Mouse (Mus musculus): ENCODE data around the gene Aacs. TPM values are rescaled to one million over a fixed set of nuclear protein-coding genes. Genes with fewer than 3 reads are reported as not detected.
A peak's percentile ranks its signal among the peaks of the same experiment; 100 is the strongest.
"Not testable (repeated sequence)": the region's sequence is repeated elsewhere in the genome, so short reads cannot be mapped to it uniquely, and the experiment has no call there.

Aacs gene
- total RNA-seq, 2 experiments from 2014 or later = 5.1 to 6.6 TPM

DNA sequence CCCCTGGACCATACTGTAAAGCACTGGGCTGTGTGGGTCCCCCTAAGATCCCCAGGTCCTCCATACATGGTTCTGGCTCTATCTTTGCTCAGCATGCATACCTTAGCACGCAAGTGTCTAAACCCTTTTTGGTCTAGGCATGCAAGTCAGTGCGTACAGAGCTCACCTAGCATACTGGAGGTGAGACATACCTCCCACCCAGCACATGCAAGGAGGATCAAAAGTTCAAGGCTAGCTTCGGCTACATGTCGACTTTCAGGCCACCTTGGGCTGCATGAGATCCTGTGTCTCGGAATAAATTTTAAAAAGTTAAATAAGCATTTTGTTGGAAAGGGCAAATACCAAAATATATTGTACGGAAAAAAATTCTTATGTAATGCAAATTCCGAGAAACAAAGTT lies 10.4 kb upstream of the Aacs start:
- no peak for DNase-seq

DNA sequence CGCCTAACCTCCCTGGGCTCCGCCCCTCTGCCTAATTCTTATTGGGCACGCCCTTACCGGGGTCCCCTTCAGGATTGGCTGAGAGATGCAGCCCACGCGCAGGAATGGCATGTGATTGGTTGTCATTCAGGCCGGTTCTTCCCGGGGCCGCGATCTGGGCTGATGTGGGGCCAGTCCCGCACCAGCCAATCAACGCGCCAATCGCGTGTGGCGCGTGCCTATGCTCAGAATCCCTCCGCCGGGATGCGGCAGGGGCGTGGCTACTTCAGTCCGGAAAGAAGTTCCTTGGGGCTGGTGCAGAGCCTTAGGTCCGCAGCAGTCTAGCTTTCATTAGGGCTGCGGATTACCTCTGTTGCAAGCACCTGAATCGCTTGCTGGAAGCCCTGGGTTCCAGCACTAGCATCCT lies 9.9 kb upstream of the Aacs start:
- DNase-seq = peak; percentile 89

DNA sequence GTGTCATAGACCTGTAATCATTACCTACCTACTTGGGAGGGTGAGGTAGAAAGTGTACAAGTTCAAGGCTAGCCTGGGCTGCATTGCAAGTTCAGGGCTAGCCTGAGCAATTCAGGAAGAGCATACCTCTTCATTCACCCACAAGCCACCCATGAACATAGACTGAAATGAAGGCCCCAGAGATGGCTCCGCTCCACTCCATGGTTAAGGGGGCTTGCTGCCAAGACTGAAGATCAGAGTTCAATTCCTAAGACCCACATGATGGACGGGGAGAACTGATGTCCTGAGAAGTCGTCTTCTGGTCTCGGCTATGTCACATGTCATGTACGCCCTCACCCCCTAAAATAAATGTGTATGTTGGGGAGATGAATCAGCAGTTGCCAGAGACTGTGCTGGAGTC lies 9.1 kb upstream of the Aacs start:
- no peak for DNase-seq

DNA sequence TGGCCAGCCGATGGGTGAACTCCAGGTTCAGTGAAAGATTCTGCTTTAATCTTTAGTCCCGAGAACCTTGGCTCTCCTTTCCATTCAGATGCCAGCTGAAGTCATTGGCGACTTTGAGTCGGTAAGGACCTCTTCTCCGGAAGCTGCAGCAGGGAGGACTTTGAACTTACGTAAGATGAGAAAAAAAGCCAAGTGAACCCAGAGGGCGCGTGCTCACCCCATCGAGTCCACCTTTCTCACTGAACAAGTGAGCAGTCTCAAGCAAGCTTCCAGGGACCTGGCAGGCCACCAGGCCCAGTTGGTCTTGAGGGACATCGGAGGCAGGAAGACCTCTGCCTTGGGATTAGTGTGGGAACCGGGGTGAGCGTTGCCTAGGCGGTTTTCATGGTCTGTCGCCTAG lies 8.4 kb upstream of the Aacs start:
- no peak for DNase-seq

DNA sequence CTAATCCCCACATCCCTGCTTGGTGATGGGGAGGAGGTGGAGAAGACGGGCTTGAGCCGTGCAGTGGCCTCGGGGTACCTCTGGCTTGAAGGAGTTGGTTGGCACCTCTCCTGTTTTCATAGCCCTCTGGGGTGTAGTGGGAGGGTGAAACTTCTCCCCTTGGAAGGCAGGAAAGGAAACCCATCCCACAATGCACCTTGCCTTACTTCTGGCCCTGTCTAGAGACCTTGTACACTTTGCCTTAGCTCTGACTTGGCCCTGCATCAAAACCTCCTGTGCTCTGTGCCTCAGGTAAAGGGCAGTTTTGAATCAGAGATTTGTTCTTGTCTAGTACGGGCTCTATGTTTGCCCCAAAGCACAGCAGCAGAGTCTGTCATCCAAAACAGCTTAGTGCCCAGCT lies 4.9 kb upstream of the Aacs start:
- DNase-seq = no peak

DNA sequence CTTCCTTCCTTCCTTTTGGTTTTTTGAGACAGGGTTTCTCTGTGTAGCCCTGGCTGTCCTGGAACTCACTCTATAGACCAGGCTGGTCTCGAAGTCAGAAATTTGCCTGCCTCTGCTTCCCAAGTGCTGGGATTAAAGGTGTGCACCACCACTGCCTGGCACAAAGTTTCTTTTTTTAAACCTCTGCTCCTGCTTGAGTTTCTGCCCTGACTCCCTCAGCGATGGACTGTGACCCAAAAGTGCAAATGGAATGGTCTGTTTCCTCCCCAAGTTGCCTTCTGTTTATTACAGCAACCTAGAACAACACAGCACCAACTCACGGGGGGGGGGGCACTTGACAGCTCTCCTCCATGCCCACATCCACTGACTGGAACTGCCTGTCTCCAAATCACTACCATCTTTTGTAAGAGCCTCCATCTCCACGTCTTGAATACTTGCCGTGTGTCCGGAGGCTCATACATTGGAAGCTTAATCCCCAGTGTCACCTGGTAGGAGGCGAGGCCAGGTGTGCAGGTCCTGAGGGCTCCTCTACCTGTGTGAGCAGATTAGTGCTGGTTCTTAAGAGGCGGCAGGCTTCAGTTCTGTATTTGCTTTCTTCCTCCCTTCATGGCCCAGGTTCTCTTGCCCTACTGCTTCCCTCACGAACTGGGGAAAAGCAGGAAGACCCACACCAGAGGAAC lies 2.7 kb upstream of the Aacs start:
- no peak for DNase-seq

DNA sequence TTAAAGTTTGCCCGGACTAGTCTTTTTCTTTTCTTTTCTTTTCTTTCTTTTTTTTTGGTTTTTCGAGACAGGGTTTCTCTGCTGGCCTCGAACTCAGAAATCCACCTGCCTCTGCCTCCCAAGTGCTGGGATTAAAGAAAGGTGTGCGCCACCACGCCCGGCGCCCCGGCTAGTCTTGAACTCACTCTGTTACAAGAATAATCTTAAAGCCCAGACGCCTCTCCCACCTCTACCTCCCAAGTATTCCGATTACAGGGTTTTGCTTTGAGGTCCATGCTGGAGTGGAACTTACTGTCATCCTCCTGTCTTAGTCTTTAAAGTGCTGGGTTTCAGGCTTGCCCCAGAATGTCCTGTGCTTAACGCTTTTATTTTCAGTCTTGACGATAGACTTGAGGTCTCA lies 584 bp upstream of the Aacs start:
- no peak for DNase-seq

DNA sequence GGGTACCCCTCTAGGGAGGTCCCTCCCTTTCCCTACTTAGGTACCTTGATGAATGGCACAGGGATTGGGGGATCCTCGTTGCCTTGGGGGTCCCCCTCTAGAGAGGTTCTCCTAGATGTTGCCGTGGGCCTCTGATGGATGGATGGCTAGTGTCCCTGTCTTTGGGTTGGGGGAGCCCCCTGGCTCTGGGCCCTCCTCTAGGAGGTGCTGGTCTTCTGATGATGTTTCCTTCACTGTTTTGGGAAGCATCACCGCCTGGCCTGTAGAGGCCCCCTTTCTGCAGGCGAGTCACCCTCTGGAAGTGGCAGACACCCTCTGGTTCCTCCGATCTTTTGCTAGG lies 642 bp downstream of the Aacs start:
- no peak for DNase-seq

DNA sequence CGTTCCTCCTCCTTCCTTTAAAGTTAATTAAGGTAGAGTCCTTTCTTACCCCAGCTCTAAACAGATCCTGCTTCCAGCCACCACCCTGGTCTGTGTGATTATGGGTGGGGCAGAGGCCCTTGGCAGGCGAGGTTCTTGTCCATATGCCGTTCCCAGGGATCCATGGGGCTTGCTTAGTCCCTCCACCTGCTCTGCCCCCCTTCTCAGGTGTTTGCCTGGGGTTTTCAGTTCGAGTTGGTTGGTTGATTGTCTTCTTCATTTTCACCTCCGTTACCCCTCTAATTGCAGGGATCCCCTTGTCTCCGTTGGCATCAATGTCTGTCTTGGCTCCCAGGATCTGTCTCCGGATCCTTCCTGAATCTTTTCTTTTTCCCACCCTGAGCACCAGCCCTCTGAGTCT lies 1.2 kb downstream of the Aacs start:
- no peak for DNase-seq

DNA sequence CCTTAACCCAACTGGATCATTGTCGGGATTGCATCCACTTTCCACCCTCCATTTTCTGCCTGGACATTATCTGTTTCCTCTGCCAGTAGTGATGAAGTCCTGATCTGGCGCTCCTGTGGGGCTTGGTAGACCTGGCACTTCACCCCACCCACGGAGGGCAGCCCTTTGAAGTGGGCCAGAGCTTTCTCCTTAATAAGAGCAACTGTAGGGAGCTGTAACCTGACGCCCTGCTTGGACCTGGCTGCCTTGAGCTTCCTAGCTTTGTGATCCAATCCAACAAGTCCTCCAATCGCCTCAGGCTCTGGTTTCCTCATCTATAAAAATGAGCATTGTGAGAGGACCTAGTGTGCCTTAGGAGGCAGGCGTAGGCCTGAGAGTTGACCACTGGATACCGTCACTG lies 1.9 kb downstream of the Aacs start:
- DNase-seq = no peak

DNA sequence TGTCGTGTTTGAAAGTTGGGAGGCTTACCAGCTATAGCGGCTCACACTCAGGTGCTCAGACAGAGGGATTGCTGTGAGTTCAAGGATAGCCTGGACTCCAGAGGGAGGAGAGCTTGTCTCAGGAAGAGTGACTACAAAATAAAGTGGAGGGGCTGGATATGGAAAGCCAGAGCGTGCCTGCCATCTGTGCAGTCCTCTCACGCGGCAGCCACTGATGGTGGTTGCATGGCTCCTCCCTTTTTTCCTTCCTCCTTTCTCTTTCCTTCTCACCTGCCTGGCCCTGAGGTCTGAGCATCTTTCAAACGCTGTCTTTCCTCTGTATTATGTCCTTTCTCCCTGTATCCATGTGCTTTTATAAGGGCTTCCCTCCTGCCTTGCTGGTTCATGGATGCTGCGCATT lies 2.4 kb downstream of the Aacs start:
- DNase-seq = no peak

DNA sequence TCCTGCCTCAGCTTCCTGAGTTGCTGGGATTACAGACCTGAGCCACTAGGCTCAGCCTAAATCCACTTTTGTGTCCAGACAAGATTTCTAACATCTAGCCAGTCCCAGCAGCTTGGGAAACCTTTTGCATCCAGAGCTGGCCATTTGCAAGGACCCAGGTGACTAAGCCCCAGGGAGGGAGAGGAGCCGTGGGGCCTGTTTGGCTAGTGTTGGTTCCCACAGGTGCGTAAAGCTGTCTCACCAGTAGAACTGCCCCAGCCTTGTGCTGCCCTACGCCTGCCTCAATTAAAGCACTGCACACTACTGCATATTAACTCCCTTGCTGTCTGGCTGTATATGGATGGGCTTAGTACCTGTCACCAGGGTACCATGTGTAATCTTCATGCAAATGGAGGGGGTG lies 3.8 kb downstream of the Aacs start:
- no peak for DNase-seq

DNA sequence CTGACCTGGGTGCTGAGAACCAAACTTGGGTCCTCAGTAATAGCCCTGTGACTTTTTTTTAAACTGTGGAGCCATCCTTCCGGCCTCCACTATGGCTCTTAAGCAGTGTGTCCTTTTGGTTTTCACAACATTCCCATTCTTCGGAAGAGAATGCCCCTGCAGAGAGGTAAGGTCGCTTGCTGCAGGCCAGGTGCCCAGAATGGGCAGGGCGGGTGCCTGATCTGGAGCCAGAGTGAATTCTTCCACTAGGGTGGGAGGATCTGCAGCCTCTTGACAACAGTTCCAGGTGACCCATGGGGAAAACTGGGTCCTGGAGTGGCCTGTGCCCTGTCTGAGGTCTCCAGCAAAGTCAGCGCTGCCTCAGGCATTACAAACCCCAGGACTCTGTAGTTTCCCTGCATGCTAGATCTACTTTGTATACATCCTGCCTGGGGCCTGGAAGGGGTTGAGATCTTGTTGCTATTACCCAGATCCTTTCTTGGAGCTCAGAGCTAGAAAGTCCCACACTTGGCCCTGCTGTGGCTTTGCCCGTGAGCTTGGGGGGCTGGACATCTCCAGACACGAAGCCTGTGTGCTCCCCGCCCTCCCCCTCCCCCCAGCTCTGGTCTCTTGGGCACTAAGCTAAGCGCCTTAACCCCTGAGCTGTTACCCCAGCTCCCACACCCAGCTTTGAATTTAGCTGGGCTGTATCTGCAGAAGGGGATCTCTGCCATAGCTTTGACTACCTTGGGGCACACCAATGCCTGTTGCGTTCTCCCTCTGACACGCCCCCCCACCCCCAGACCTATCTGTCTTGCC lies 5.0 kb downstream of the Aacs start:
- no peak for DNase-seq

DNA sequence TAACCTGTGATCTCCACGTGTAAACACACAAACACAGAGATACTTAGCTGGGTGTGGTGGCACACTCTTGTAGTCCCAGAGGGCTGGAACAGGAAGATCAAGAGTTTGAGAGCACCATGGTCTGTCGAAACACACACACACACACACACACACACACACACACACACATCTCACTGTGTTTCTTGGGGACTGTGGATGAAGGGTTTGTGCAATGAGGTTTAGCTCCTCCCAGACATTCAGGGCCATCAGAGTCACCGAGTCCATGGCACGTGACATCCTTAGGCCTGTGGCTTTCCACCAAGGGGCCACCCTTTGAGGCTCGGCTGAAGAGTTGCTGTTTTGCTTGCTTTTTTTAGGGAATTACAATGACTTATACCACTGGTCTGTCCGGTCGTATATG lies 6.9 kb downstream of the Aacs start:
- no peak for DNase-seq

DNA sequence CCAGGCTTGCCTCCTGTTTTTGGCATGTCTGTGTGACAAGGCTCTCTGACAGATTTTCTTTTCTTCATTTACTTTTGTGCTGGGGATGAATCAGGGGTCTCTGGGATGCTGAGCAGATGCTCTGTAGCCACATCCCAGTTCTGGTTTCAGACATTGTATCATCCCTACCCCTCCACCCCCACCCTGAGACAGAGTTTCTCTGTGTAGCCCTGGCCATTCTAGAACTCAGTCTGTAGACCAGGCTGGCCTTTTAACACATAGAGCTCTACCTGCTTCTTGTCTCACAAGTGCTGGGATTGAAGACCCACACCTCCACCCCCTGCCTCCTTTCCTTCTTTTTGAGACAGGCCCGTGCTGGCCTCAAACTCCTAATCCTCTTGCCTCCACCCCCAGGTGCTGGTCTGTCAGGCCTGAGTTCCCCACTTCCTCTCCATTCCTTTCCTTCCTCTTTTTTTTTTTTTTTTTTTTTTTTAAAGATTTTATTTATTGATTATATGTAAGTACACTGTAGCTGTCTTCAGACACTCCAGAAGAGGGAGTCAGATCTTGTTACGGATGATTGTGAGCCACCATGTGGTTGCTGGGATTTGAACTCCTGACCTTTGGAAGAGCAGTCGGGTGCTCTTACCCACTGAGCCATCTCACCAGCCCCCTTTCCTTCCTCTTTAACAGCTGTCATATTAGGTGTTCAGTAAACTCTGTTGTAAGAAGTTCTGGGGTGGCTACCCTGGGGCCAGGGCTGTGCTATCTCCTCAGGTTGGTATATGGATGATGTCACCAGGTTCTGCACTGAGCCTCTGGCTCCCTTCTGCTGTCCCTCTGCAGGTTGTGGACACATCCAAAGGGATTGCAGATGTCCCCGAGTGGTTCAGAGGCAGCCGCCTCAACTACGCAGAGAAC lies 8.3 kb downstream of the Aacs start:
- no peak for DNase-seq

DNA sequence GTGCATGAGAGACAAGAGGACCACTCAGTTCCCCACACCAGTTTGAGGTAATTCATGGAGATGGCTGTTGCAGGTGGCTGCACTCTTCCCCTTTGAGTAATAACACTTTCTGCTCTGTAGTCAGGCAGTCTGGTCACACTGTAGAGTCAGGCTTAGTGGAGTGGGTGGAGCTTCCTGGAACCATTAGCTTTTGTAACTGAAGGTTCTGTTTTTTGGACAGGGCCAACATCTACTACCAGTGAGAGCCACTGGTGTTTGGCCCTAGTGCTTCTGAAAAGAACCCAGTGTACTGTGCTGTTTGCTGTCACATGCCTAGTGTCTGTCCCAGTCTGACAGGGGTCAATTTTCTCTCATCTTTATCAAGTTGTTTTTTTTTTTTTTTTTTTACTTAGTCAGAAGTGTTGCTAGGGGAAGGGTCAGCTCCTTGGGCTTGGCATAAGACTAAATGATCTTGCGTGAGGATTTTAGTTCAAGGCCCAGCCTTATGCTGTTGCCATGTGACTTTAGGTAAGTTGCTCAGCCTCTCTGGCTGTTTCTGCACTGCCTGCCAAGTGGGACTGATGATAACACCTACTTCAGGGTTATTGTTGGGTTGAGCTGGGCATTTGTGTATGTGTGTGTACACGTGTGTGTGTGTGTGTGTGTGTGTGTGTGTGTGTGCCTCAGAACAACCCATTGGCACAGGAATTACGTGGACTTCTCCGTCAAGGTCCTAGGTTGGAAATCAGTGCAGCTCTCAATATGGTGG lies 9.6 kb downstream of the Aacs start:
- no peak for DNase-seq

DNA sequence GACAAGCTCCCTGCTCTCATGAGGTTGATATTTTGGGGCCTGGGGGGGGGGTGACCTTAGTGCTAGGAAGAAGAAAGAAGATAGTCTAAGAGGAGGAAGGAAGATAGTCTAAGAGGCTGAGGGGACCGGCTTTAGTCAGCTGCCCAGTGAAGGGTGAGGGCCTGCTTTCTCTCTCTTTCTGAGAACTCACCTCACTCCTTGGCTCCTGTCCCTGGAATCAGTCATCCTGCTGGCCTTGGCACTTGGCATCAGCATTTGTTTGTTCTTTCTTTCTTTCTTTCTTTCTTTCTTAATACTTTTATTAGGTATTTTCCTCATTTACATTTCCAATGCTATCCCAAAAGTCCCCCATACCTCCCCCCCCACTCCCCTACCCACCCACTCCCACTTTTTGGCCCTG lies 10.5 kb downstream of the Aacs start:
- no peak for DNase-seq

DNA sequence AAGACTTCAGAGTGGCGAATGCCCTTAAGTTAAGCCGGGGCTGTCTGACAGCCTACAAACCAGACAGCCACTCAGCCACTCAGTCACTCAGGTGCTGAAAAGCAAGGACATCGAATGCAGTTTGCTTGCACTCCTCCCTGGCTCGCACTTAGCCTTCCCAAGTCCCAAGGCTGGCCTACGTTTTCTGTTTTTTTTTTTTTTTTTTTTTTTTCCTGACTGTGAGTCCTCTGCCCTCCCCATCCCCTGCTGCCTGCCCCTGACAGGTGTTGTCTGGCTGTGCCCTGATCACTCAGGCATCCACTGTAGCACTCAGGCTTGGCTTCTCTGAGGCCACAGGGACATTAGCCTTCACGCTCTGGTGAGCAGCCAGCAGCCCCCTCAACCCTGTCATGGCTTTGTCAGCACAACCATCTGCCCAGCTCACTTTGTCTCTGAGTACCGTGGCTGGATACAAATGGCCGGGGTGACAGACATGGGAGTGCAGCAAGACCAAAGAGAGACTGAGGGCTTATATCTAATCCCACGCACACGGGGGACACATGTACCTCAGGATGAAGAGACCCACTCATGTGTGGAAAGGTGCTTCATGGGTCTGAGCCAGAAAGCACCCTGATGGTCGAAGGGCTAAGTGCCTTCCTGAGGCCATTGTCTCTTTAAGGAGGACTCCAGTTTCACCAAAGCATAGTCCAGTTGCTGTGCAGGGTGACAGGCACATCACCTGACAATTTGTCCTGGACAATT lies 11.9 kb downstream of the Aacs start:
- no peak for DNase-seq

DNA sequence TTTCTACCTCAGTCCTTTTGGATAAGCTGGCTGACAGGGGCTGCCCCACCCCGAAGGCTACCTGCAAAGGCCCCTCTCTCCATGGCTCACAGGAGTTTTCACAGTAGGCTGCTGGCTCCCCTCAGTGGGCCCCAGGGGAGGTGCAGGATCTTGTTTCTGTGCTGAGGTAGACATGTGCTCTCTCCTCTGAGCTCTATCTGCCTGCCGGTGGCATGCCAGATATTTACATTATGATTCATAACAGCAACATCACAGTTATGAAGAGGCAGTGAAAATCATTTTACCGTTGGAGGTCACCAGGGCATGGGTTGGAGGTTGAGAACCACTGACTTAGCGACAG lies 12.5 kb downstream of the Aacs start:
- DNase-seq = no peak

DNA sequence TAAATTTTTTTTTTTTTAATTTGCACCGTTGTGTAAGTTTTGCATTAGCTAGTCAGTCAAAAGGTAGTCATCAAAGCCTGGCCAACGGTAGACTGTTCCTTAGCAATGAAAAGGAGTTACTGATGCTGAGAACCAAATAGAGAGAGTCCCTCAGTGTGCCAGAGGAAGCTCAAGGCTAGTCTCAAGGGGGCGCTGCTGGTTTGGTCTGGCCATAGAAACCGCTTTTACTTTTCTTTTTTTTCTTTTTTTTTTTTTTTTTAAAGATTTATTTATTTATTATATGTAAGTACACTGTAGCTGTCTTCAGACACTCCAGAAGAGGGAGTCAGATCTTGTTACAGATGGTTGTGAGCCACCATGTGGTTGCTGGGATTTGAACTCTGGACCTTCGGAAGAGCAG lies 13.3 kb downstream of the Aacs start:
- not testable (repeated sequence) for DNase-seq

DNA sequence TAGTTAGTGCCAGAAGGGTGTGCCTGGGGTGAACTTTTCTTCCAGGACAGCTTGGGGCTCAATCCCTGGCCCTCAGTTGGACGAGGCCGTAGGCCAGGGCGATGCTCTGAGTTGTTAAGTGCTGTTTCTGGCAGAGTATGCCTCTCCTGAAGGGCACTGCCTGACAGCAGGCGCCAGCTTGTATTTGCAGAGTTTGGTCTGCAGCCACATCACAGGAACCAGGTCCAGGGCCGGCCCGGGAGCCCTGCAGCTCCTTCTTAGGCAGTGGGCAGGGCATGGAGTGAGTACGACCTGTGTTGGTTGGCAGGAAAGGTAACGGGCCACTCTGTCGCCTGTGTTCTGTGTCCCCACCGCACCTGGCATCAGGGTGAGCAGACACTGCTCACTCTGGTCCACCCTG lies 15.5 kb downstream of the Aacs start:
- peak; percentile 51 for DNase-seq
